15 mouse cellular contexts compared by ENCODE assay signal in genomic region chrX:159671388-159671787, GRCm38 (mm10). TPM values are rescaled to one million over a fixed set of nuclear protein-coding genes. Genes with fewer than 3 reads are reported as not detected.
DNase-seq lines count a peak whose midpoint lies in the region; ATAC-seq and TF ChIP-seq lines count a peak whose summit lies in the region.
"Had no signal": no experiment of that assay in that cellular context is flagged by ENCODE, and none has a peak within 500 bp of the region (broad histone marks: within the 10 kb centered on the region; RNA-seq: fewer than 3 reads in every experiment).

No protein-coding gene starts in this region.

- no peak for DNase-seq in liver, embryonic 14.5 days (ENCODE audit: low read depth in 3 of 3, low spot score in 3 of 3)
- DNase-seq in liver, embryonic 11.5 days (ENCODE audit: low spot score) = no peak
- DNase-seq in ES-CJ7 (ENCODE audit: low read depth, low spot score) (peak; percentile 17), R1 (ENCODE audit: low read depth, low spot score) (peak; percentile 21)
- DNase-seq in kidney, postnatal 36 days = no peak
- no peak for DNase-seq in spleen, postnatal 36 days (ENCODE audit: low spot score in 2 of 2)
- DNase-seq: cerebellum, postnatal 25 days; heart, adult 11 months; right cerebral cortex, adult 18-20 months; spleen, adult 18-20 months had no signal

- no peaks in the 10 kb centered on the region for H3K36me3 ChIP-seq in liver, embryonic 14.5 days (replicated peaks; ENCODE audit: control insufficient read depth, insufficient read depth, low read depth)
- no peaks in the 10 kb centered on the region for H3K36me3 ChIP-seq in liver, embryonic 11.5 days (ENCODE audit: control insufficient read depth, insufficient read depth, low read length)
- H3K36me3 ChIP-seq: embryonic facial prominence, embryonic 10.5 days; liver, embryonic 15.5 days; neural tube, embryonic 13.5 days had no signal

- no peak for TF ChIP-seq EP300 in liver, embryonic 14.5 days (IDR thresholded peaks at IDR 0.05; ENCODE audit: low read depth)

- 0 out of 4 replicates have a peak, but pooled peaks cover 0 to 1% of the 10 kb centered on the region in 2 experiments for H3K4me1 ChIP-seq in liver, embryonic 14.5 days (replicated peaks; ENCODE audit: control insufficient read depth in 2 of 2, insufficient read depth in 2 of 2, low read length in 1 of 2)
- H3K4me1 ChIP-seq in liver, embryonic 11.5 days (replicated peaks; ENCODE audit: control insufficient read depth, insufficient read depth, low read length) = no peaks in the 10 kb centered on the region
- H3K4me1 ChIP-seq: liver, embryonic 15.5 days; neural tube, embryonic 13.5 days had no signal

- H3K27me3 ChIP-seq in liver, embryonic 14.5 days (ENCODE audit: control insufficient read depth, insufficient read depth, low read length) = no peaks in the 10 kb centered on the region
- no peaks in the 10 kb centered on the region for H3K27me3 ChIP-seq in liver, embryonic 11.5 days (replicated peaks; ENCODE audit: control insufficient read depth, insufficient read depth, low read length)
- H3K27me3 ChIP-seq: liver, embryonic 15.5 days had no signal

- H3K4me2 ChIP-seq in liver, embryonic 14.5 days (ENCODE audit: low read depth) = no peak overlapping the region
- no peak overlapping the region for H3K4me2 ChIP-seq in liver, embryonic 11.5 days
- H3K4me2 ChIP-seq: hindbrain, embryonic 14.5 days; liver, embryonic 15.5 days; neural tube, embryonic 13.5 days had no signal

- H3K9me3 ChIP-seq in liver, embryonic 14.5 days (ENCODE audit: control insufficient read depth, low read length) = no peaks in the 10 kb centered on the region
- no peaks in the 10 kb centered on the region for H3K9me3 ChIP-seq in liver, embryonic 11.5 days (ENCODE audit: control insufficient read depth, low read length)
- H3K9me3 ChIP-seq: embryonic facial prominence, embryonic 10.5 days; liver, embryonic 15.5 days; neural tube, embryonic 13.5 days had no signal

- ATAC-seq in liver, embryonic 14.5 days (ENCODE audit: insufficient read depth) = no peak
- no peak for ATAC-seq in liver, embryonic 11.5 days (replicated peaks; ENCODE audit: low FRiP score)
- peak; percentile 47 for ATAC-seq in megakaryocyte progenitor cell, adult 5-6 weeks (replicated peaks; ENCODE audit: poor library complexity)

- no peak overlapping the region for H3K4me3 ChIP-seq in liver, embryonic 14.5 days (ENCODE audit: insufficient read depth in 1 of 2, low read depth in 2 of 2, low read length in 2 of 2)
- no peak overlapping the region for H3K4me3 ChIP-seq in liver, embryonic 11.5 days (ENCODE audit: low read depth, low read length)
- H3K4me3 ChIP-seq: embryonic facial prominence, embryonic 10.5 days; liver, embryonic 15.5 days; neural tube, embryonic 13.5 days had no signal

- H3K9ac ChIP-seq in liver, embryonic 14.5 days (replicated peaks) = no peak overlapping the region
- H3K9ac ChIP-seq in liver, embryonic 11.5 days (ENCODE audit: low read depth, low read length) = no peak overlapping the region
- H3K9ac ChIP-seq: hindbrain, embryonic 14.5 days; liver, embryonic 15.5 days; neural tube, embryonic 13.5 days had no signal

- TF ChIP-seq CTCF in liver, embryonic 14.5 days (IDR thresholded peaks at IDR 0.05; ENCODE audit: low read depth) = peak; percentile 57

- H3K27ac ChIP-seq in liver, embryonic 14.5 days = no peak overlapping the region
- H3K27ac ChIP-seq in liver, embryonic 11.5 days (ENCODE audit: low read depth, low read length) = no peak overlapping the region
- H3K27ac ChIP-seq: embryonic facial prominence, embryonic 10.5 days; hindbrain, embryonic 14.5 days; liver, embryonic 15.5 days; neural tube, embryonic 13.5 days had no signal

- WGBS in liver, embryonic 14.5 days (ENCODE audit: insufficient replicate concordance) = 70% methylated on average over 7 of the region's 7 CpGs
- 81% methylated on average over 7 of the region's 7 CpGs for WGBS in liver, embryonic 11.5 days

RNA-seq across cellular contexts. Expression of gene Sh3kbp1, which starts 44.3 kb away (rescaled TPM):
- 3.0 and 4.0 TPM in 2 replicates for polyA plus RNA-seq in liver, embryonic 14.5 days (2012; rRNA removed)
- polyA plus RNA-seq in liver, embryonic 14.5 days (2014; fragmentation: Nextera tagmentation; extraction: Ambion mirVana) = 9.9 and 11.2 TPM in 2 replicates
- 23.9 and 24.5 TPM in 2 replicates for polyA plus RNA-seq in liver, embryonic 11.5 days (2014; fragmentation: Nextera tagmentation; extraction: Ambion mirVana)
- 92.6 and 99.8 TPM in 2 replicates for total RNA-seq in megakaryocyte progenitor cell, adult 5-6 weeks (2015)
- total RNA-seq in megakaryocyte progenitor cell, adult 5-6 weeks (2017) = 105 and 107 TPM in 2 replicates

Comparison
In these comparisons a context has a peak if more than half of its experiments do, and no peak if none do; other contexts are left out.
1. DNase-seq: peak in ES-CJ7 (single experiment) and R1 (single experiment); none in liver, embryonic 14.5 days (0 of 3), liver, embryonic 11.5 days (single experiment), kidney, postnatal 36 days (0 of 2) and spleen, postnatal 36 days (0 of 2).